Mouse (Mus musculus) limb, embryonic 14.5 days (tissue): ENCODE data around the gene Minos1. TPM values are rescaled to one million over a fixed set of nuclear protein-coding genes. Genes with fewer than 3 reads are reported as not detected.

Source experiments
- ATAC-seq: fragments of 200-750 bp; cut with Nextera tagmentation; 2 replicates; pipeline ENCODE4 v1.8.0; 2017; ENCODE audit warnings: low read depth, moderate number of reproducible peaks, moderate TSS enrichment; ENCODE audit not compliant: low FRiP score
- DNase-seq: peaks from one replicate; pipeline ENCODE4 v3.0.0-alpha.2; 2015; ENCODE audit warnings: low spot score
- H3K27ac ChIP-seq: fragments of 300-500 bp; sonication (generic); replicated peaks from 2 replicates; pipeline ENCODE4 v1.5.1; 2014; ENCODE audit warnings: low read depth, mild to moderate bottlenecking, low read length, moderate library complexity, mixed read lengths
- H3K27me3 ChIP-seq: fragments of 300-500 bp; sonication (generic); 2 replicates; pipeline ENCODE4 v1.6.1; 2014; ENCODE audit warnings: low read length, mixed read lengths; ENCODE audit not compliant: control insufficient read depth, insufficient read depth
- H3K36me3 ChIP-seq: fragments of 300-500 bp; sonication (generic); 2 replicates; pipeline ENCODE4 v1.6.1; 2014; ENCODE audit warnings: mild to moderate bottlenecking, low read length, moderate library complexity, mixed read lengths; ENCODE audit not compliant: control insufficient read depth, insufficient read depth
- H3K4me1 ChIP-seq: fragments of 300-500 bp; sonication (generic); 2 replicates; pipeline ENCODE4 v1.6.1; 2014; ENCODE audit warnings: antibody characterized with exemption, low read length, mixed read lengths; ENCODE audit not compliant: control insufficient read depth, insufficient read depth
- H3K4me2 ChIP-seq: fragments of 300-500 bp; sonication (generic); replicated peaks from 2 replicates; pipeline ENCODE4 v1.6.1; 2014; ENCODE audit warnings: low read depth, mild to moderate bottlenecking, low read length, moderate library complexity; ENCODE audit not compliant: severe bottlenecking
- H3K4me3 ChIP-seq: fragments of 300-500 bp; sonication (generic); replicated peaks from 2 replicates; pipeline ENCODE4 v1.5.1; 2014; ENCODE audit warnings: low read length
- H3K9ac ChIP-seq: fragments of 300-500 bp; sonication (generic); 2 replicates; pipeline ENCODE4 v1.6.1; 2014; ENCODE audit warnings: mild to moderate bottlenecking, low read depth, low read length, moderate library complexity; ENCODE audit not compliant: severe bottlenecking
- H3K9me3 ChIP-seq: fragments of 300-500 bp; sonication (generic); 2 replicates; pipeline ENCODE4 v1.6.1; 2016; ENCODE audit warnings: low read length; ENCODE audit not compliant: control insufficient read depth
- POLR2A ChIP-seq: fragments of 200-500 bp; IDR thresholded peaks from 2 replicates; pipeline ENCODE4 v1.8.0; 2012; ENCODE audit warnings: inconsistent platforms, mild to moderate bottlenecking, moderate library complexity, borderline replicate concordance; ENCODE audit not compliant: insufficient read depth, insufficient read length; ENCODE audit errors: extremely low read depth
- WGBS: fragments of 180-500 bp; shearing (Covaris S2); extraction: QIAGEN DNeasy Blood & Tissue Kit; methylation state at CpG from one replicate; pipeline ENCODE4 v1.1.7; 2014; 5-methylcytosine and 5-hydroxymethylcytosine counted together
- polyA plus RNA-seq, 2 experiments: library from polyadenylated mRNA; depleted of rRNA in 1 of 2; stranded (reverse) in 1 of 2; unstranded in 1 of 2; fragments of >200 nt; fragmentation: Nextera tagmentation in 1 of 2; extraction: Ambion mirVana in 1 of 2; gene quantifications; 2 replicates each; pipeline versions ENCODE4 v1.2.1 to v1.2.3; 2012 to 2014

The Minos1 gene
- polyA plus RNA-seq, 2 experiments = 178 to 510 TPM

DNA sequence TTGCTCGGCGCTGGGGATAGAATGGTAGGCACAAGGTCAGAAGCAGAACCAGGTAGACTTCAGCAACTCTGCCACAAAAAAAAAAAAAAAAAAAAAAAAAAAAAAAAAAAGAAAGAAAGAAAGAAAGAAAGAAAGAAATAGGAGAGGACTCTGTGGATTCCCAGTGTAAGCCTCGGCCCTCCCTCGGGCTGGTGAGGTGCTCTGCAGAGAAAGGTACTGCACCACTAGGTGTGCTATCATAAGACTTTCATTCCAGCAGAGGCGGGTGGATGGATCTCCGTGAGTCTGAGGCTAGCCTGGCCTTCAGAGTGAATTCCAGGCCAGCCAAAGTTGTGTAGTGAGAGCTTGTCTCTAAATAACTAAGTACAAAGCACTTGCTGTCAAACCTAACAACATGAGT lies 10.9 kb upstream of the Minos1 start:
- no peak for TF ChIP-seq POLR2A
- Histone ChIP-seq H3K9me3 (no peaks in the 10 kb centered on the region), H3K27me3 (no peaks in the 10 kb centered on the region), H3K4me1 (peaks cover 5% of the 10 kb centered on the region), H3K9ac (no peak overlapping the region), H3K4me2 (no peak overlapping the region), H3K27ac (no peak overlapping the region), H3K4me3 (no peak overlapping the region), H3K36me3 (no peaks in the 10 kb centered on the region)
- 75% methylated on average over 6 of the region's 6 CpGs for WGBS
- ATAC-seq (no peak), DNase-seq (no peak)

DNA sequence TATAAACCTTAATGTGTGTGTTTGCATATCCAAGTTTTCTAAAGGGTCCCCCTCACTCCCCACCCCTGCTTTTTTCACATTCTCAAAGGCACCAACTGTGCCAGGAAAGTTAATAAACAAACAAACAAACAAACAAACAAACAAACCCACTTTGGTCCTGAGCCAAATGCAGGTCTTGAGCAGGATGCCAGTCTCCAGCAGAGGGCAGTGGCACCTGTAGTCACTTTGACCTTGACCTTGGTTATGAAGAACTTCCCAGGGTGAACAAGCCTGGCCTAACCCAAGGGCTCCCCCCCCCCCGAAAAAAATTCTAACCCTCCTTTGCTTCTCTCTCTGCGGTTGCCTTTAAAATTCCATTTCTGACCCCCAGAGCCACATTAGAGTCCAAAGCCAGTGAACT lies 9.4 kb upstream of the Minos1 start:
- TF ChIP-seq POLR2A = no peak
- Histone ChIP-seq H3K36me3 (no peaks in the 10 kb centered on the region), H3K9me3 (no peaks in the 10 kb centered on the region), H3K4me1 (peaks cover 5% of the 10 kb centered on the region), H3K9ac (no peak overlapping the region), H3K4me2 (no peak overlapping the region), H3K4me3 (no peak overlapping the region), H3K27me3 (no peaks in the 10 kb centered on the region), H3K27ac (no peak overlapping the region)
- 76% methylated on average over 2 of the region's 2 CpGs for WGBS
- ATAC-seq (no peak), DNase-seq (no peak)

DNA sequence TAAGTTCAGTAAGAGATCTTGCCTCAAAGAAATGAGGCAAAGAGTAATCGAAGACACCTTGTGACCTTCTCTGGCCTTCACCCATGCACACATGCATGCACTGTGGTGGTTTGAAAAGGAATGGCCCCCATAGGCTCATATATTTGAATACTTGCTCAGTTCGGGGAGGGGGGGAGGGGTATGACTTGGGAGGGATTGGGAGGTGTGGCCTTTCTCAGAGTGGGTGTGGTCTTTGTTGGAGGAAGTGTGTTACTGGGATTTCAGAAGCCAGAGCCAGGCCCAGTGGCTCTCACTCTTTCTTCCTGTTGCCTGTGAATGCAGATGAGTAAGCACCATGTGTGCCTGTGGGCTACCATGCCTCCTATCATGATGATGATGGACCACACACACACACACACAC lies 5.1 kb upstream of the Minos1 start:
- no peak overlapping the region for H3K27ac ChIP-seq
- WGBS = 76% methylated on average over 2 of the region's 2 CpGs
- DNase-seq (no peak), ATAC-seq (no peak)
- no peaks in the 10 kb centered on the region for H3K27me3 ChIP-seq
- H3K4me1 ChIP-seq = peaks cover 3% of the 10 kb centered on the region; the same call in 1 of the 2 replicates
- no peak overlapping the region for H3K4me3 ChIP-seq
- no peak overlapping the region for H3K4me2 ChIP-seq
- H3K9ac ChIP-seq = no peak overlapping the region
- no peaks in the 10 kb centered on the region for H3K9me3 ChIP-seq
- TF ChIP-seq POLR2A = no peak
- H3K36me3 ChIP-seq = no peaks in the 10 kb centered on the region

DNA sequence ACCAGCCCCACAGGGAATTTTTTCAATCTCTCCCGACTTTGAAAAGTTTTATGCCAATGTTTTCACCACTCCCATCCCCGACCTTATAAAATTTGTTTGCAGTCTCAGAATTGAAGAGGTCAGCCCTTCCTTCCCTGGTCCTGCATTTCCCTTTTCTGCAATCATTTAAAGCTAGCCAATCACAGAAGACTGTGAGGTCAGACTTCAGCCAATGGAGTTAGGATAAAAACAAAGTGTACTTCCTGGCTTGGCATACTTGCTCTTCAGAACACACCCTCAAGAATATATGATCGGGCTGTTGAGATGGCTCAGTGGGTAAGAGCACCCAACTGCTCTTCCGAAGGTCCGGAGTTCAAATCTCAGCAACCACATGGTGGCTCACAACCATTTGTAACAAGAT lies 2.2 kb upstream of the Minos1 start:
- Histone ChIP-seq H3K9ac (no peak overlapping the region), H3K36me3 (no peaks in the 10 kb centered on the region), H3K27me3 (no peaks in the 10 kb centered on the region), H3K27ac (no peak overlapping the region), H3K4me2 (no peak overlapping the region), H3K4me1 (peaks cover 10% of the 10 kb centered on the region), H3K9me3 (no peaks in the 10 kb centered on the region), H3K4me3 (no peak overlapping the region)
- ATAC-seq (no peak), DNase-seq (no peak)
- 82% methylated on average over 5 of the region's 5 CpGs for WGBS
- no peak for TF ChIP-seq POLR2A

DNA sequence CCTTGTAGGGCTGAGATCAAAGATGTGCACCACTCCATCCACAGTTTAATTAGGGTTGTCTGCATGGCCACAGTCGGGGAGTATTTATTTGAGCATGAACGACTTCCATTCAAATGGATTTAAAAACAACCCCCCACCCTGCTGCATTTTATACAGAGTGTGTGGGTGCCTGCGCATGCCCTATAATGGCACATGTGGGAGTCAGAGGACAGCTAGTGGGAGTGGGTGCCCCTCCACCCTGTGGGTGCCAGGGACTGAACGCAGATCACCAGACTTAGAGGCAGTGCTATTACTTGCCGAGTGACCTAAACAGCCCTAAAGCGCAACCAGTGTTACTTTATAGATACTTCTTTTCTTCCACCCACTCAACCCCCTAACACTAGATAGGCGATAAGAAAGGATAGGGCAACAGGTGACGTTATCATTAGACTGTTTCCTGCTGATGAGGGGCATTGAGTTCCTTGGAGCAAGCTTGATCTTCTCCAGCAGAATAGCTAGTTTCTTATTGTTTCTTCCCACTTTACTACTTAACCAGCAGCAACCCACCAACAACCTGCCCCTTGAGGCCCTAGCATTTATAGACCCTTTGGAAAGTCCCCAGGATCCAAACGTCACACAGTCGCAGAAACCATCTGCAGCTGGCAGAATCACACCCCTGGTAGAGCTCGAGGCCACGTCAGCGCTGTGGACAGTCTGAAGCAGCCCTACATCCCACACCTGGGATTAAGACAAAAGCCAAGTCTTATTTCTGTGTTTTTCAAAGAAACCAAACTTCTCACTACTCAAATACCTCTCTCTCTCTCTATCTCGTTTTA lies 1.2 kb upstream of the Minos1 start:
- H3K36me3 ChIP-seq = no peaks in the 10 kb centered on the region
- DNase-seq (no peak), ATAC-seq (no peak)
- H3K27me3 ChIP-seq = no peaks in the 10 kb centered on the region
- H3K27ac ChIP-seq = no peak overlapping the region
- 0 out of 2 replicates have a peak overlapping the region, but pooled peaks have one; percentile 2 for H3K9ac ChIP-seq
- TF ChIP-seq POLR2A = no peak
- peak overlapping the region; percentile 100; the same call in 1 of the 2 replicates for H3K4me3 ChIP-seq
- H3K9me3 ChIP-seq = no peaks in the 10 kb centered on the region
- 82% methylated on average over 14 of the region's 14 CpGs for WGBS
- no peak overlapping the region for H3K4me2 ChIP-seq
- peaks cover 10% of the 10 kb centered on the region for H3K4me1 ChIP-seq
